Mouse (Mus musculus) left cerebral cortex, adult 2 months (tissue): Measurements from ENCODE around the gene Dazap1. TPM values are rescaled to one million over a fixed set of nuclear protein-coding genes. Genes with fewer than 3 reads are reported as not detected.

ENCODE experiments used
- DNase-seq, 2 experiments: peaks; one replicate each; pipeline ENCODE4 v3.0.0; 2021 to 2022; ENCODE audit warnings: low spot score in 2 of 2, mixed read lengths in 1 of 2; ENCODE audit errors: extremely low spot score in 1 of 2
- H3K27ac ChIP-seq: fragments of 200-600 bp; 2 replicates; pipeline ENCODE4 v1.8.1; 2022
- H3K4me3 ChIP-seq: fragments of 200-600 bp; 2 replicates; pipeline ENCODE4 v1.8.1; 2022
- CTCF ChIP-seq: fragments of 200-600 bp; IDR thresholded peaks from 2 replicates; pipeline ENCODE4 v1.8.1; 2022; ENCODE audit warnings: antibody characterized with exemption, mild to moderate bottlenecking, moderate library complexity
- intact Hi-C: fragments of 180-260 bp; cut with DNase I; formaldehyde crosslinking; loops from one replicate; pipeline ENCODE4 v1.15.1; 2025
- microRNA-seq, 2 experiments: library from miRNA; unstranded; fragments of <30 nt; microRNA quantifications; one replicate each; pipeline ENCODE4 v1.2.0; 2021
- total RNA-seq, 2 experiments: library from RNA; stranded (reverse); gene quantifications; 2 replicates each; pipeline ENCODE4 v1.2.3; 2021

Dazap1 gene
- total RNA-seq, 2 experiments from 2014 or later: 87.4 to 90.3 TPM

DNA sequence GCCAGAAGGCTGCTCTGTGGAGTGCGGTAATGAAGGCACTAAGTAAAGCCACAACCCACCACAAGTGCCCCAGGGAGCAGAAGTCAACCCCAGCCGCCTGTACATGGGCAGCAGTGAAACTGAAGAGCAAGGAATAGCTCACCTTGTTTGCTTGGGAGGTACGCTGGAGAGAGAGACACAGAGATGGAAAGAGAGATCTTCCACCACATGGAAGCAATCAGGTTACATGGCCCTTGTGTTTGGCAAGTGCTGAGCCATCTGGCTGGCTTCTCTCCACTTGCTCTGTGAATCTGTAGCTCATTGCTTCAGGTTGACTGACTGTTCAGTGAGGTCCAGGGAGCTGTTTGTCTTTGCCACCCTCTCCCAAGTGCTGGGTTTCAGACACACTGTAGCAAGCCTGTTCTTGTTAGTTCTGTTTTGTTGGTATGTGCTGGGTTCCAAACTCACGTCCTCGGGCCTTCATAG is 71.3 kb downstream of the Dazap1 start:
- no peak for TF ChIP-seq CTCF
- no peak overlapping the region for H3K27ac ChIP-seq
- intact Hi-C loops: no loop called here

DNA sequence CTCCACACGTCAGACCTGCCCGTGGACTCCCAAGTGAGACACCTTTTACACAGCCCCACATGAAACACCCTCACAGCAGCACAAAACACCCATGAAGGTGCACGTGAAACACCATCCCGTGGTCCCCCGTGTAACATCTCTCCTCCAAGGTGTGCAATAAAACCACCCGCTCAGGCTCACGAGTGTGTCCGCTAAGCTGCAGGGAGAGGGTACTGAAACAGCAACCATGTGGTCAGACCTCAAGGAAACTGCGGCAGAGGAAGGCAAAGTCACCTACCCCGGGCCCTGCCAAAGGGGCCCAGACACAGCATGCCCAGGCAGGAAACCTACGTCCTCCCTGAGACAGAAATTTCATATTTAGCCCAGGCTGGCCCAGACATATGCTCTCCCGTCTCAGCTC is 75.0 kb downstream of the Dazap1 start:
- no peak overlapping the region for H3K4me3 ChIP-seq
- TF ChIP-seq CTCF: no peak
- intact Hi-C loops: no loop called here
- DNase-seq: no peak
- no peak overlapping the region for H3K27ac ChIP-seq

More for the DNA sequence above, 71.3 kb downstream of the Dazap1 start:
- H3K4me3 ChIP-seq: no peak overlapping the region
- no peak for DNase-seq

Small RNAs within 50 kb of the gene (microRNA-seq; reads per million reads assigned to microRNA genes)
- gene Mir6911: 1.2 to 3.2 reads per million in 2 experiments

Other genes with a start within 250 kb of the Dazap1 start
- 1 to 10 TPM; 3.5 TPM for gene Arhgap45, start 244.8 kb upstream of the Dazap1 start, total RNA-seq
- gene Polr2e, start 221.7 kb upstream of the Dazap1 start, total RNA-seq: 10 to 100 TPM; 73.0 to 76.0 TPM
- 100 to 1,000 TPM; 494 to 526 TPM for gene Gpx4, start 214.3 kb upstream of the Dazap1 start, total RNA-seq
- 10 to 100 TPM; 21.4 to 22.1 TPM for gene Sbno2, start 155.9 kb upstream of the Dazap1 start, total RNA-seq
- gene Stk11, start 145.7 kb upstream of the Dazap1 start, total RNA-seq: 100 to 1,000 TPM; 102 to 106 TPM
- gene Atp5d, start 122.9 kb upstream of the Dazap1 start, total RNA-seq: 100 to 1,000 TPM; 356 to 366 TPM
- gene Cbarp, start 120.7 kb upstream of the Dazap1 start, total RNA-seq: 100 to 1,000 TPM; 431 to 456 TPM
- gene Midn, start 113.2 kb upstream of the Dazap1 start, total RNA-seq: 100 to 1,000 TPM in 1 of 2 experiments, 10 to 100 TPM in 1; 80.7 to 127 TPM
- gene Cirbp, start 95.5 kb upstream of the Dazap1 start, total RNA-seq: 10 to 100 TPM; 75.8 to 93.0 TPM
- gene 1600002K03Rik, start 88.5 kb upstream of the Dazap1 start, total RNA-seq: 1 to 10 TPM; 6.0 to 8.1 TPM
- 1 to 10 TPM; 6.8 to 7.2 TPM for gene Efna2, start 82.0 kb upstream of the Dazap1 start, total RNA-seq
- gene Mum1, start 35.1 kb upstream of the Dazap1 start, total RNA-seq: 10 to 100 TPM; 37.8 to 43.3 TPM
- gene Ndufs7, start 12.4 kb upstream of the Dazap1 start, total RNA-seq: 100 to 1,000 TPM; 194 to 206 TPM
- 10 to 100 TPM; 16.6 to 23.3 TPM for gene Gamt, start 474 bp upstream of the Dazap1 start, total RNA-seq
- 100 to 1,000 TPM; 816 to 913 TPM for gene Rps15, start 31.0 kb downstream of the Dazap1 start, total RNA-seq
- 100 to 1,000 TPM; 111 to 113 TPM for gene Apc2, start 34.5 kb downstream of the Dazap1 start, total RNA-seq
- 10 to 100 TPM; 26.3 to 26.9 TPM for gene 2310011J03Rik, start 59.1 kb downstream of the Dazap1 start, total RNA-seq
- gene Pcsk4, start 68.0 kb downstream of the Dazap1 start, total RNA-seq: 1 to 10 TPM; 4.0 to 5.4 TPM
- gene Reep6, start 68.5 kb downstream of the Dazap1 start, total RNA-seq: 10 to 100 TPM; 13.5 to 13.6 TPM
- gene Adamtsl5, start 86.9 kb downstream of the Dazap1 start, total RNA-seq: 10 to 100 TPM in 1 of 2 experiments, 1 to 10 TPM in 1; 7.9 to 11.1 TPM
- 10 to 100 TPM; 27.3 to 37.9 TPM for gene Plk5, start 95.0 kb downstream of the Dazap1 start, total RNA-seq
- 10 to 100 TPM; 19.2 to 20.6 TPM for gene Mex3d, start 126.2 kb downstream of the Dazap1 start, total RNA-seq
- gene Mbd3, start 138.1 kb downstream of the Dazap1 start, total RNA-seq: 100 to 1,000 TPM; 139 to 150 TPM
- 100 to 1,000 TPM; 373 to 394 TPM for gene Uqcr11, start 145.3 kb downstream of the Dazap1 start, total RNA-seq
- gene Tcf3, start 172.2 kb downstream of the Dazap1 start, total RNA-seq: 10 to 100 TPM; 28.9 to 30.1 TPM
- gene Onecut3, start 233.3 kb downstream of the Dazap1 start, total RNA-seq: not detected